Comparison of ENCODE assay signal across 14 mouse cellular contexts in the genomic region with DNA sequence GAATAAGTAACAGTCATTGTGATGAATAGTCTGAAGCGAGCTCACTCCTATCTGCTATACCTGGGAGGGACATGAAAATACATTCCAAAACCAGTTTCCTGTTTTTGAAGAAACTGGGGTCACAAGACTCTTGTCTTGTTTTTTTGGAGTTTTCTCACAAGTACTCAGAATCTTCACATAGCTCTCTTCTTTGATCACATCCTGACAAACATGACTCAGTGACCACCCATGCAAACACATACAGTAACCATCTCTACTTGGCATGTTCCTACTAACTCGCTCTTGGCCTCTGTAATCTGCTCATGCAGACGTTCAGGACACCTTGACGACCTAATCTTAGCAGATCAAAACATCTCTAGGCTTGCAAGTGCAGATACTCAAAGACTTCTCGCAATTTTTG. TPM values are rescaled to one million over a fixed set of nuclear protein-coding genes. Genes with fewer than 3 reads are reported as not detected.
DNase-seq lines count a peak whose midpoint lies in the region.
"Had no signal": no experiment of that assay in that cellular context is flagged by ENCODE, and none has a peak within 500 bp of the region (broad histone marks: within the 10 kb centered on the region; RNA-seq: fewer than 3 reads in every experiment).

No protein-coding gene starts in this region.

- peak; percentile 7 for DNase-seq in thymus, postnatal 0 days (ENCODE audit: low spot score)
- no peak for DNase-seq in thymus, postnatal 10 days (ENCODE audit: low spot score in 2 of 2)
- peak; percentile 41 for DNase-seq in Muller cell, postnatal 12 days (ENCODE audit: inconsistent ontology term)
- DNase-seq in induced T-regulatory cell, adult 2 months (ENCODE audit: low read depth), result peak; percentile 76
- DNase-seq in right cerebral cortex, postnatal 10 days (ENCODE audit: low spot score in 2 of 2), result no peak
- no peak for DNase-seq in yolk sac, embryonic 10.5 days (ENCODE audit: low spot score)
- DNase-seq in cerebellum, adult 9-11 months, result no peak
- DNase-seq: adrenal gland, postnatal 25 days; cerebellum, postnatal 25 days; heart, postnatal 4 days; kidney, postnatal 14 days; liver, postnatal 0 days; midbrain, embryonic 14.5 days; right cerebral cortex, postnatal 4 days had no signal

RNA-seq across cellular contexts. Expression of a gene that starts 3.4 kb away (rescaled TPM):
- 10.5 and 11.3 TPM in 2 replicates for polyA plus RNA-seq in thymus, postnatal 0 days (2015; fragmentation: Nextera tagmentation; extraction: Ambion mirVana)

RNA-seq across cellular contexts. Expression of a gene that starts 24.3 kb away (rescaled TPM):
- polyA plus RNA-seq in thymus, postnatal 0 days (2015; fragmentation: Nextera tagmentation; extraction: Ambion mirVana), result 3.5 and 3.7 TPM in 2 replicates

RNA-seq across cellular contexts. Expression of a gene that starts 25.3 kb away (rescaled TPM):
- 40.3 and 42.9 TPM in 2 replicates for polyA plus RNA-seq in thymus, postnatal 0 days (2015; fragmentation: Nextera tagmentation; extraction: Ambion mirVana)

Comparison
In these comparisons a context has a peak if more than half of its experiments do, and no peak if none do; other contexts are left out.
1. DNase-seq: peak in thymus, postnatal 0 days (single experiment), Muller cell, postnatal 12 days (single experiment) and induced T-regulatory cell, adult 2 months (single experiment); none in thymus, postnatal 10 days (0 of 2), right cerebral cortex, postnatal 10 days (0 of 2), yolk sac, embryonic 10.5 days (single experiment) and cerebellum, adult 9-11 months (single experiment).